Mouse (Mus musculus) CD4-positive, CD25-positive, alpha-beta regulatory T cell, adult 9 weeks (primary cell): ENCODE results near the gene Rims1. TPM values are rescaled to one million over a fixed set of nuclear protein-coding genes. Genes with fewer than 3 reads are reported as not detected.

Source experiments
- polyA plus RNA-seq: library from polyadenylated mRNA; unstranded; fragments of 100-300 nt; shearing (Covaris generic); gene quantifications from one replicate; pipeline ENCODE4 v1.2.1, GENCODE M21; 2017

Gene Rims1
- not detected for polyA plus RNA-seq

GRCm38 (mm10) chr1:22805726-22806625 is at the start of gene Rims1:
Gene Rims1, minus strand, starts transcription at chr1:22805994.

